Mouse (Mus musculus) spleen, adult 12 weeks (tissue): Measurements from ENCODE around the gene Pdzd2.

ENCODE experiments used
- DNase-seq: peaks from one replicate; pipeline ENCODE4 v3.0.0; 2022; ENCODE audit warnings: low spot score

The Pdzd2 gene

DNA sequence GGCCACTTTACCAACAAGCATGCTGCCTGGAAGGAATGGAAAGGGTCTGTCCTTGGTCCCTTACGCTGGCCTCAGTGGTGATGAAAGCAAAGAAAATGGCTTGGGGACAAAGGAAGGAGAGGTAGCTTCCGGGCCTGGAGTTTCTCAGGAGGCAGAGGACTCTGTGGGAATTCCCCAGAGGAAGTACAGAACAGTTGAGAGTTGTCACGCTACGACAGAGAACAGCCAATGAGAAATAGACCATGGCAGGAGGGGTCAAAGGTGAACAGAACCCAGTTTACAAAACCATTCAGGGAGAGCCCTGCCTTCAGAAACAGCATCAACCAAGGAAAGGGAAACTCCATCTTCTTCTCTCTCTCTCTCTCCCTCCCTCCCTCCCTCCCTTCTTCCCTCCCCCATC lies 309.1 kb downstream of the Pdzd2 start:
- DNase-seq, result no peak

DNA sequence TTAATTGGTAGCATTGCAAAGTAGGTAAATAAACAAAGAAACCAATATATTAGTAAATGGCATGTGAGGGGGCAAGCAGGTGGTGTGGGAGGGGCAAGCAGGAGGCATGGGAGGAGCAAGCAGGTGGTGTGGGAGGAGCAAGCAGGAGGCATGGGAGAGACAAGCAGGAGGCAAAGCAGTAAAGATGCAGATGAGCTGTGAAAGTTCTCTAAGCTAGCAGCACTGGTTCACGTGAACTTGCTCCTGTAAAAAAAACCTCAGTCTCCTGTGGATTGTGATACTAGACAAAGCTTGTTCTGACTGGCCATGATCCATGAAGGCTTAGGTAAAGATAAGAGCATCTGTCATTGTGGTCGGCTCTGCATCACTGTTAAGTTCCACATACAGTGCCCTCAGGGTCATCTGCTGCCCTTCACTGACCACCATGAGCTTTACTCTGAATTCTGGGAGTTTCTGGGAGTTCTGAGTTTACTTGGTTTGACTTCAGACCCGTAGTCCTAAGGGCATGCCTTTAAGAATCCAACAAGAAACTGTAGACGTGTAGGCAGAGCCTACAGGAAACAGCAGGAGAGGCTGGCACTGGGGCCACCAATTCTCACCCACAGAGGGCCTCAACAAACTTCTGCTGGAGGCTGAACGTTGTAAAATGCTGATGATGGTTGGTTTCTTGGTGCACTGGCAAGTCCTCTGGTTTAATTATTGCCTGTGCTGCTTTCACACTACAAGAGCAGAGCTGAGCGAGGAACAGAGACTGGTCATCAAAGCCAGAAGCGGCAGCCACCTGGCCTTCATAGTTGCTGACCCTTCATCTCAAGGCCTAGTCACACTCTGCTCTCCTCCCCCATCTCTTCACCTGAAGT lies 309.9 kb downstream of the Pdzd2 start:
- DNase-seq, result no peak

DNA sequence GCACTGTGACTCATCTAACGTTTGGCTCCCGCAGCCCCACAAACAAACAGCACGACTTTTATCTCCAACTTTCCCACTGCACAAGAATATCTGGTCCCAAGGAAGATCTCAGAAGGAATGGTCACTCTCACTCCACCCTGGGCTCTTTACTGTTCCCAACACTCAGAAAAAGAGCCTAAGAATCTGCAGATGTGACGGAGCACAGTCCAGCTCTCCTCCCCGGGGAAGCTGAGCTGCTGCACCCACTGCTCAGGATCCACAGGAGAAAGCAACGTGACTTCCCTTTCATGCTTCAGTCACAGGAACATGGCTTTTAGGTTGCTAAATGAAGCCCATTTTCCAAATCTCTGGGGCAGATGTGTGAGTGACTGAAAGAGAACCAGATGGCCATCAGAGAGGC lies 311.9 kb downstream of the Pdzd2 start:
- no peak for DNase-seq

DNA sequence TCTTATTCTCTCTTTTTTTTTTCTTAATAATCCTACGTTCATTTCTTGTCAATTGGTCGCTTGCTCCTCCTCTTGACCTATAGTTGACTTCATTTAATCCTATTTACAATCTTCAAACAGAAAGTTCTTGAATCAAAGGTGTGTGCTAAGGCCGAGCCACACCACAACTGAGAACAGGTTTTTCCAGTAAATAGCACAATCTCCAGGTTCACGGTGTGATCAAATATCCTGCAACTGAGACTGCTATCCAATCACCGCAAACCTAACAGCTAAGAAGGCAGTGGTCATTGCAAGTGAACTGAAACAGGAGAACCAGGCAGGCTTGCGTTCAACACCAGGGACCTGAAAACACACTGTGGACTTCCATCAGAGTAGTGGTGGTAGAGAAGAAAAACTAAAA lies 313.4 kb downstream of the Pdzd2 start:
- no peak for DNase-seq

DNA sequence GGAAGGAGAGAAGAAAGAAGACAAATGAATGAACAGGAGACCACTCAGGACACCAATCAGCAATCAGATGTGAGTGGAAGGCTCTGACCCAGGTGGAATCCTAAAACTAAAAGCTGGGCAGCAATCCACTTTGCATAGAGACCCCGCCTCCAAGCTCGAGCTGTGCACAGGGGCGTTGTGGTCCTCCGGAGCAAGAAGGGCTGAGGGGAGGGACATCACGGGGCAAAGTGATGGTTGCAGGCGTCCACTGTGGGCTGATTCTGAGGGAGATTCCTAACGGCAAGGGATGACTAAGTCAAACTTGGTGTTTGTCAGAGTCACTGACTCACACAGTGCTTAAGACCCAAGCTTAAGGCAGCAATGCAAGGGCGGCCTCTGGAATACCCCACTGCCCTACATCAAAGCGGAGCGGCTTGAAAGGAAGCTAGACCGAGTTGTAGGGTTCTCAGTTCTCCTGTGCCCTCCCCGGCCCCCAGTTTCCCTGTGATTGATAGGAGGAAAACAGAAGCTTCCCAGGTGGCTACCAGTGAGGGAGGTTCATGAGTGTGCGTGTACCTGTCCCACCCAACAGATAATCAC lies 314.6 kb downstream of the Pdzd2 start:
- no peak for DNase-seq

DNA sequence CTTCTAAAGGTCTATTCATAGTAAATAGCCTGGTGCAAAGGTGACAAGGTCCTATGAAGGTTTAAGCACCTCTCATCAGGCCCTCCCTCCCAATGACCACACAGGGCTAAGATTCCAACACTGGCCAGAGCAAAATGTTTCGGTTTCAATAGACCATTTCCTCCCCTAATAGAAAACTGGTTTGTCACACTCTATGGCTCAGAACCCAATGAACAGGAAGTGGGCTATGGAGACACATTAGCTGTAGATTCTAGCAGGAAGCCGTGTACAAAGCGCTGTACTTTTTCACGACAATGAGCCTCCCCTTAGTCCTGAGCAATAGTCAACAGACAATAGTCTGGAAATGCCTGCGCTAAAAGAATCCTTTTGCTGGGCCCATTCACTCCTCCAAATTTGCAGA lies 315.5 kb downstream of the Pdzd2 start:
- no peak for DNase-seq

DNA sequence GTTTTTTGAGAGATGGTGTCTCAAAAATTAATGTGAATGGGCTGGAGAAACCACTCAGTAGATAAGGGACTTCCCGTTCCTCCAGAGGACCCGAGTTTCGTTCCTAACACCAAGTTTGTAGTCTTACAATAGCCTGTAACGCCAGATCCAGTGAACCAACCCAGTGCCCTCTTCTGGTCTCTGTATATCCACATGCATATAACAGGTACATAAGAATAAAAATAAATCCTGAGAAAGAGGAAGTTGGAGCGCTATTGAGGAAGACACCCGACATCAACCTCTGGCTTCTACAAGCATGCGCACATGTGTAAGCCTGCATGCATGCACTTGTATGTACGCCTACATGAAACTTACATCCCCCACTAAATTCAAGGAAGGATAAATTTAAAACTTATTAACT lies 318.8 kb downstream of the Pdzd2 start:
- no peak for DNase-seq

DNA sequence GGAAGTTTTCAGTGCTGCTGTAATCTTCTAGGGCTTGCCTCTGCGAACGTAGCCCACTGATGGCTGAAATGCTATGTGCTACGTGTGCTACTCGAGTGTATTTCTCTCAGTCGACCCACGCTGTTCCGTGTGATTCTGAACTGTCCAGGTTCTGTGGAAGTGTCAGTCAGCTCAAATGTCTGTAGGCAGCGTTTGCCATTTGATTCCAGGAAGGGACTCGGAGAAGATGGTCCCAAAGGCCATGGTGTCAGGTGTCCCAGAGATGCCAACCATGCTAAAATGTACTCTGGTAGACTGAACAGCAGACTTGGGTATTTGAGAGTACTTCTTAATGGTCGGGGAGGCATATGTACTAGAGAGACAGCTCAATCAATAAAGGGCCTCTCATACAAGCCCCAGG lies 319.3 kb downstream of the Pdzd2 start:
- no peak for DNase-seq

DNA sequence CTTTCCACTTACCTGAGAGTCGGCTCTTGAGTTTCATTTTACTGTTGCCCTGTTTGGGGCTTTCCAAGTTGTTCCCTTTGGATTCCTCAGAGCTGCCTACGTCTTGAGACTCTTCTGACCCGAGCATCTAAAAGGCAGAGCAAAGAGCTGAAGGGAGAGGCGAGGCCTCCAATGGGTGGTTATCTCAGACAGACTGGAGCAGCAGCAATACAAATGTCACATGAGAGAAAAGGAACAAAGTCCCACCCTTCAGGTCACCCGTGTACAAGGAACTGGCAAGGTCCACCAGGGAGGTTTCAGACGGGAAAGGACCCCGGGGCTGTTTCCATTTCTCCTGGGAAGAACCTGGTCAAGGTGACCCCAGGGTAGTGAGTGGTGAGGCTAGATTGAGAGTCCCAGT lies 320.3 kb downstream of the Pdzd2 start:
- no peak for DNase-seq

DNA sequence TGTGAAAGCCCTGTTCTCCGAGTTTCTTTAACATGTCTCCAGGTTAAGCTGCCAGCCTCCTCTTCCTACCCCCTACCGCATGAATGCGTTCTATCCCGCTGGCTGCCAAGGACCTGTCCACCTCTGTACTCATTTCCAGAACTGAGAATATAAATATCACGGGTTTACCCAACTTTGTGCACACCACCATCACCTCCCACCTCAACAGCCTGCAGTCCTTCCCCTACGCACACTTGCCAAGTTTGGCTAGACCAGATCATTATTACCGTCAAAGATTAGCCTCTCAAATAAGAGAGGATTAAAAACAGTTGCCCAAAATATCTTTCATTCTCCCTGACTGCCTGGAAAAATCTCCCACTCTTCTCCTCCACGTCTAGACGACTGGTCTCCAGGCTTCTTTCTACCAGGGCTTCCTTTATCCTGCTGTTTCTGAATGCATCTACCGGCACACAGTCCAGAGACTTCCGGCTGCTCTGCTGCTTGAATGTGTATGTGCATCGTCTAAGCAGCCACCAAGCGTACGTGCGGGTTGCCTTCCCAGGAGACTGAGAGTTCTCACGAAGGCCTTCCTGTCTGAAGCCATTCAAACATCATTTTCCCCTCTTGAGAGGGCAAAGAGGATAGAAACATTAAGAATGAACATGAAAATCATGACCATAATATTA lies 324.1 kb downstream of the Pdzd2 start:
- no peak for DNase-seq

DNA sequence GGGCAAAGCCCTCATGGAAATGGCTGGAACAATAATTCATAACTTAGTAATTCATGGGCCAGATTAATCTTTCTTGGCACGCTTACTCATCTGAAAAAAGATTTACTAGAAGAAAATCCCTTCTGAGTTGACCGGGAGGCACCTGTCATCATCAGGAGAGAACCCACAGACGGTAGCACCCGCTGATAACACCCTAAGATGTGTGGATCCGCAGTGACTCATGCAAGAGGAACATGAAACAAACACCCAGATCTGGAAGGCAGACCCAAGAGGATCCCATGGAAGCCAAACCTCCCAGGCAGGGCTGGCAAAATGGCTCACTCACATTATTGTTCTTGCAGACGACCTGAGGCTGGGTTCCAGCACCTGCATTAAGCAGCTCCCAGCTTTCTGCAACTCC lies 325.0 kb downstream of the Pdzd2 start:
- no peak for DNase-seq

DNA sequence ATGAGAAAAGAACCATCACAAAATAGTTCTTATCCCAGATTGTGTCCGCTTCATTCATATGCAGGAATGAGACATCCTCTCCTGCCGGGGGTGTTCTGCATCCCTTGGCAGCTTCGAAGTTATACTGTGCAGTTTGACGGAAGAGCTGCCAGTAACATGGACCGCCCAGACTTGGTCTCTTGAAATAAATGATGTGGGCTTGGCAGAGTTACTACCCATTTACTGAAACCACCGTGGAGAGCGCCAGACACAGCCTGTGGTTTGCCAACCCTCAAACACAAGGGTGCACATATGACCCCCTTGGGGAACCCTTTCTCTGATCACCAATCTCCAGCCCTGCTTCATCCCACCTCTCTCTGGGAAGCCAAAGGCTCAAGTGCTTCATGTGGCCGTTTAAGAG lies 331.5 kb downstream of the Pdzd2 start:
- no peak for DNase-seq

DNA sequence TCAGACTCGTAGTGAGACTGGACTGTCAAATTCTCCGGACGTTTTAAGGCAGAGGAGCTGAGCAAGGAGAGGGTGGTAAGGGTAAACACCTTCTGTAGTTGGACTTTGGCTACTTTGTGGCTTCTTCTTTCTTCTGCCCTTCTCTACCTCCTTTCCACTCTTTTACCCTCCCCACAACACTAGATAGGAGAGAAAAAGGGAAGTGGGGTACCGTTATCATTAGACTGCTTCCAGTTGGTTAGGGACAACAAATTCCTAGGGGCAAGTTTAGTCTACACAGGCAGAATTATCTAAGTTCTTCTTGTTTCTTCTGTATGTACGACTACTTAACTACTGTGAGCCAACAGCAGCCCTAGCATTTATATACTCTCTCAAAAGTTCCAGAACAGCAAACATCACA lies 334.1 kb downstream of the Pdzd2 start:
- DNase-seq, result no peak

DNA sequence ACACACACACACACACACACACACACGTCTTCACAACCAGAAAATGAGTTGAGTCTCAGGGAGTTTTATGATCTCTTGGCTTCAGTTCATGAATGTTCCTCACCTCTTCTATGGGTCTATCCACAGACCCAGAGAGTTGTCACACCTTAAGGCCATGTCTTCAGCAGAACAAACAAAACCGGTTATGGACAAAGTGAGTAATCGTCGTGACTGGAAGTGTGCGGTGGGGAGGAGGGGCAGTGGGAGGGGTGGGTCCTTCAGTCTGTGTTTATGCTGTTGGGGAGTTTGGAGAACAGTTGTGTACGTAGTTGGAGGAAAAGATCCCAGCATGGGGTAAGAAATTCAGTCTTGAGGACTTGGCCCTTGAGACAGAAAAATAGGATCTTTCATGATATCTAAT lies 342.7 kb downstream of the Pdzd2 start:
- DNase-seq, result no peak

DNA sequence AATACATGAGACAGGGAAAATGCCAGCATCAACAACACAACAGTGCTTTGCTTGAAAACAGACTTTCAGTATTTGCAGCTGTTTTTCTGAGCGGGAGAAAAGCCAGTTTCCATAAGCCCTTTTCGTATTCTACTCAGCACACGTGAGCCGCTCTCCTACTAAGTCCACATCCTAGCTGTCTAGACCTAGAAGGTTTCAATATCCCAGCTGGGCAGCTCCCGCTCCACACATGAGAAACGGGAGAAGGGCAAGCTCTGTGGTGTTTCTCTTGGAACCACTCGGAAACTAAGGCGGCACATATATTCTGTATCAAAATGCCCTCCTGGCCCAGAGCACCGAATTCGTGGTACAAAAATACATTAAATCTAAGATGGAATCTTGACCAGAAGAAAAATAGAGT lies 345.0 kb downstream of the Pdzd2 start:
- no peak for DNase-seq

DNA sequence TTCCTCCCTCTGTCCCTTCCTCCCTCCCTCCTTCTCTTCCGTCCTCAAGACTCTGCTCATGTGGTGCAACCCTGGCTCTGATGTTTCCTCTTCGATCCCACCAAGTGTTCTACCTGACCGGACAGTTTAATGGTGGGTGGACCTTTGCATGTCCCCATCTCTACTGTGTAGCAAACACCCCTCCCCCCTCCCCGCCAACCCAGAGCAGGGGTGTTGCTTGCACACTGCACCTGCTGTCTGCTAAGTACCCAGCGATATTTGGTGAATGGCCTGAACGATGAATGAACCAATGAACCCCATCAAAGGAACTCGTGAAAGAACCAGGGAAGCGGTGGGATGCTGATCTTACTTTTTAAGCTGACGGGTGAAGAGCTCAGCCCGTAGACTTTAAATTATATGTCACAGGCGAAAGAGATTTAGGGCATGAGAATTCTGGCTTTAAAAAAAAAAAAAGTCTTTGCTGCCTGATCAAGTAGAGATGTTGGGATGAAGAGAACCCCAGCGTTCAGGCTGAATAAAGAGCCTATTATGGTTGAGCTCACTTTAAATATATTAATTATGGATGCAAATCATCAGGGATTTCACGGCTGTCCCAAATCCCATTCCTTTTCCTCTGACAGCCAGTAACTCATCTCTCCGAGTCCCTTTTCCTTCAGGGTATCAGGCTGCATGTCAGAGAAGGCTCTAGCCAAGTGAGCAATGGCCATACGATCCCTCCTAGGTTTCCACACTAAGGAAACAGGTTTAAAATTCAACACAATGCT lies 350.8 kb downstream of the Pdzd2 start:
- no peak for DNase-seq

DNA sequence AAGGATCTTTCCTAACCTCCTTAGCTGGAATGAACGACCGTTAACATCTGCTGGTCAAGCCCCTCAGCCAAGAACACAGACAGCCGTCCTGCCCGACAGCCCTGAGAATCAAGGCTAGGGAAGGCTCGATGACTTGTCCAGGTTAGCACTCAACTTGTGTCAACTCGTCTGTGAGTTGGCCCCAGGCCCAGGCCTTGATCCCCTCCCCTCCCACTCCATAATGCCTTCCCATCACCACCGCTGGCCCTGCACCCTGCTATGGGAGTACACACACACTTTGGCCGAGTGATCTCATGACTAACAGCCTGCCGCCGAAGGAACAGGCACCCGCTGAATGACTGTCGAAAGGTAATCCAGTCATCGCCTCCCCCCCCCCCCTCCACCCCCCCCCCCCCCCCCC lies 355.0 kb downstream of the Pdzd2 start:
- no peak for DNase-seq

DNA sequence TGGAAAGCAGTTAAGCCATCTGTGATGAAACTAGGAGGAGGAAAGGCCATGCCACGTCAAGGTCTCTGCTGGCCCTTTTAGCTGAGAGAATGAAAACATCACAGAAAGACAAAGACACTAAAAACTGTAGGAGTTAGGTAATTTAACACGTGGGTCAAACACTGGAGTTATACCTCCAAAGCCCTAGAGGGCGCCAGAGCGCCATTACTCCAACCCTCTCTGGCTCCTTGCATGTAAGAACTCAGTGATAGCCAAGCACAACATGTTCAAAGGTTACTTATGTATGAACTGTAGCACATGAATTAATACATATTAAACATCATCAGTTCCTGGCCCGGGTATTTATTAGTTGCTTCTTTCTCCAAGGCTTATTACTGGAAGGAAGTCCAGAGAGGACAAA lies 359.2 kb downstream of the Pdzd2 start:
- DNase-seq, result peak; percentile 61

DNA sequence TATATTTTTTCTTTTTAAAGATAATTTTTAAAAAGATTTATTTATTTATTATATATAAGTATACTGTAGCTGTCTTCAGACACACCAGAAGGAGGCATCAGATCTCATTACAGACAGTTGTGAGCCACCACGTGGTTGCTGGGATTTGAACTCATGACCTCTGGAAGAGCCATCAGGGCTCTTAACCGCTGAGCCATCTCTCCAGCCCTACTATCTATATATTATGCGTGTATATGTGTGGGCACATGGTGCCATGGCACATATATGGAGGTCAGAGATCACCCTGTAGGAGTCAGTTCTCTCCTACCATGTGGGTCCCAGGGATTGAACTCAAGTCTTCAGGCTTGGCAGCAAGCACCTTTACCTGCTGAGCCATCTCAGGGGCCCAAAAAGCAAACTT lies 359.7 kb downstream of the Pdzd2 start:
- no peak for DNase-seq

DNA sequence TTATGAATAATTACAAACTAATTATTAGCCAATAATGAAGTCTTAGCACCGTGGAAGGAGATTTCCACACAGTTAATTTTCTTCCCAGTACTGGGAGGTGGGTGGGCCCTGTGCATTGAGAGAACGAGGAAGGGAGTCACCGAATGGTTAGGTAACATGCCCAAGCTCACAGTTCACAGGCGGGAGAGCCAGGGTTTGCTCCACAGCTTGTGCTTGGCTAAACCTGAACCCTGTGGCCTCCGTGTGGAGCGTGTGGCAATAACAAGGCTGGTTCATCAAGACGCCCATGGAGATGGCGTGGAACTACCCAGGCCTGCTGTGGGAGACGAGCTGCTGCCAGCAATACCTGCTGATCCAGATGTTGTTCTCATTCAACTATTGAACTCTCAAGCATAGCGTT lies 361.9 kb downstream of the Pdzd2 start:
- DNase-seq, result no peak

DNA sequence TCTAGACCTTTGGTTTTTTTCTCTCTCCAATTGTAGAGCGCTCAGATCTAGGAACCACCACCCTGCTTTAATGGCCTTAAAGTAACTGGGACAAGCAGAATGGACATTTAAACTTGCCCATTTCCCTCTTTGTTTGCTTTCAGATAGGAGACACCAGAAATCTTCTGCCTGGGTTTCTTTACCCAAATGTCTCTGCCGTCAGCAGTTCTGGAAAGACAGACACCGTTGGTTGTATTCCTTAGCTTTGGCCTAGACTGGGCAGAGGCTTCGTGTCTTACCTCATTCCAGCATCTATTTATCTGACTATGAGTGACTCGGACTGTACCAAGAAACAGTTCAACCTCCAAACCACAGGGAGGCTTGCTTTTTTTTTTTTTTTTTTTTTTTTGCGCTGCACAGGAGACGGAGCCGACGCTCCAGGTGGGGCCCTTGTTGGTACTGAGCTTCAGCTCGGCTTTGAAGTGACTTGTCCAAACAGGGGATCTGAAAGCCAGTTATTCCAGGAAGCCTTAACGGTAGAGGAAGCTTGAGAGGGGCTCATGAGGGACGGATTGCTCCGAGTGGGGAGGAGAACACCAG lies 363.1 kb downstream of the Pdzd2 start:
- DNase-seq, result no peak

DNA sequence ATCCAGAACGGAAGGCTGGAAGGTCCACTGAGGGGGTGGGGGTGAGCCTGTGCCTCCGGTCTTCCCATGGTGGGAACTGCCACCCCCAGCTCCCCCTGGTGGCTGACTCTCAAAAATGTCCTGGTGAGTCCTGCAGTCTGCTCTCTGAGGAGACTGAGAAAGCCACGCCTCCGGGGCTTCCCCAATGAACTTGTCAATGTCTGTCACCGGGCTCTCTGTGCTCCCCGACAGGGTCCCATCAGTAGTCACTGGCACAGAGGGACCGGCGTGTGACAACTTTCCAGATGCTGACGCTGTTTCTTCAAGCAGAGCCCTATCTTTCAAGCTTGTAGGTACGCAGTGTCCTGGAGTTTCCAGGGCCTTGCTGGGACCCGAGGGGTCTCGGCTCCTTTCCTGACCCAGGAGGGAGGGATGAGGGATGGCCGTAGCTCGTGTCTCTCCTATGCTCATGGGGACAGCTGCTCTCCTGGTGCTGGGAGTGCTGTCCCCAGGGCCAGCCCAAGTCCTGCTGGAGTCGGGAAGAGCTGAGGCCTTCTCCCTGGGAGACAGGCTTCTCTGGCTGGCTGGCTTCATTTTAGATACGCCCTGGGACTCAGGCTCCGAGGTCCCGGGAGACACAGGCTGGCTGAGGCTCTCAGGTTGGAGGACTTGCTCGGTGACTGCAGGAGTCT lies 363.9 kb downstream of the Pdzd2 start:
- DNase-seq, result peak; percentile 75
